Comparison of ENCODE assay signal across 16 mouse cellular contexts in genomic region chr10:69220296-69220695, GRCm38 (mm10). TPM values are rescaled to one million over a fixed set of nuclear protein-coding genes. Genes with fewer than 3 reads are reported as not detected.
DNase-seq lines count a peak whose midpoint lies in the region; ATAC-seq and TF ChIP-seq lines count a peak whose summit lies in the region.
"Had no signal": no experiment of that assay in that cellular context is flagged by ENCODE, and none has a peak within 500 bp of the region (broad histone marks: within the 10 kb centered on the region; RNA-seq: fewer than 3 reads in every experiment).

No protein-coding gene starts in this region.

- no peak overlapping the region for H3K4me3 ChIP-seq in heart, embryonic 12.5 days
- H3K4me3 ChIP-seq in CH12.LX (replicated peaks in 1 of 3; ENCODE audit: low read depth in 2 of 3, low read length in 2 of 3, poor library complexity in 1 of 3) = no peak overlapping the region
- H3K4me3 ChIP-seq: hindbrain, embryonic 15.5 days; limb, embryonic 12.5 days had no signal

- TF ChIP-seq POLR2A in CH12.LX (IDR thresholded peaks at IDR 0.05; ENCODE audit: low read depth, low read length) = no peak

- no peak for TF ChIP-seq RAD21 in CH12.LX (IDR thresholded peaks at IDR 0.05; ENCODE audit: low read depth, low read length)

- H3K4me2 ChIP-seq in heart, embryonic 12.5 days = no peak overlapping the region
- H3K4me2 ChIP-seq in CH12.LX (ENCODE audit: insufficient read depth, low read depth, poor library complexity, severe bottlenecking) = peak overlapping the region; percentile 73
- H3K4me2 ChIP-seq: hindbrain, embryonic 15.5 days; limb, embryonic 12.5 days had no signal

- WGBS in heart, embryonic 12.5 days = 79% methylated on average over 6 of the region's 6 CpGs

- H3K79me2 ChIP-seq in CH12.LX (replicated peaks; ENCODE audit: control insufficient read depth, extremely low read depth, insufficient read depth, poor library complexity, severe bottlenecking) = no peaks in the 10 kb centered on the region

- peaks cover 48% of the 10 kb centered on the region for H3K4me1 ChIP-seq in heart, embryonic 12.5 days (replicated peaks)
- peaks cover 10 to 32% of the 10 kb centered on the region in 2 experiments; a peak in 3 of 4 replicates for H3K4me1 ChIP-seq in CH12.LX (ENCODE audit: control insufficient read depth in 1 of 2, insufficient read depth in 2 of 2)
- H3K4me1 ChIP-seq: hindbrain, embryonic 15.5 days; limb, embryonic 12.5 days had no signal

- H3K27ac ChIP-seq in heart, embryonic 12.5 days (ENCODE audit: poor library complexity, severe bottlenecking) = no peak overlapping the region
- H3K27ac ChIP-seq in CH12.LX (ENCODE audit: insufficient read depth, low read depth) = no peak overlapping the region
- H3K27ac ChIP-seq: hindbrain, embryonic 15.5 days; limb, embryonic 12.5 days had no signal

- no peak for TF ChIP-seq EP300 in CH12.LX (IDR thresholded peaks at IDR 0.05; ENCODE audit: low read length)

- DNase-seq in heart, adult 8-10 months (ENCODE audit: low spot score) = peak; percentile 75
- no peak for DNase-seq in CH12.LX (ENCODE audit: extremely low read depth)
- peak; percentile 21 for DNase-seq in adipocyte (ENCODE audit: low spot score)
- DNase-seq in kidney, adult 8-10 months = peak; percentile 80 to 89
- DNase-seq in spleen, postnatal 14 days (ENCODE audit: low spot score in 2 of 2) = no peak
- no peak for DNase-seq in thymus, postnatal 14 days
- DNase-seq in lung, postnatal 10 days = no peak
- DNase-seq: adrenal gland, adult 8-10 months; cerebellum, adult 11-12 months; cerebellum, postnatal 25 days; right cerebral cortex, postnatal 14 days had no signal

- H3K36me3 ChIP-seq in heart, embryonic 12.5 days = peaks cover 19% of the 10 kb centered on the region
- peaks cover 0 to 10% of the 10 kb centered on the region in 2 experiments for H3K36me3 ChIP-seq in CH12.LX (replicated peaks in 1 of 2; ENCODE audit: control insufficient read depth in 1 of 2, insufficient read depth in 1 of 2, low read length in 1 of 2)
- H3K36me3 ChIP-seq: G1E had no signal

- dilution Hi-C loops in CH12.LX (cut with MboI; ENCODE audit: extremely low pct_ligation_motif_present, extremely low pct_unique_long_range_greater_than_20kb, low sequenced_read_pairs) = no loop called here

- no peak for TF ChIP-seq CTCF in CH12.LX (conservative IDR thresholded peaks at IDR 0.05 in 1 of 2, IDR thresholded peaks at IDR 0.05 in 1 of 2; ENCODE audit: low read depth in 2 of 2, low read length in 2 of 2)

- no peaks in the 10 kb centered on the region for H3K9me3 ChIP-seq in heart, embryonic 12.5 days (replicated peaks)
- peaks cover 6% of the 10 kb centered on the region for H3K9me3 ChIP-seq in CH12.LX (replicated peaks; ENCODE audit: low read length)
- H3K9me3 ChIP-seq: hindbrain, embryonic 15.5 days had no signal

- in situ Hi-C loops in CH12.LX (cut with MboI; ENCODE audit: low pct_ligation_motif_present, low pct_unique_long_range_greater_than_20kb, low sequenced_read_pairs) = no loop called here

- ATAC-seq in heart, embryonic 12.5 days (ENCODE audit: insufficient number of reproducible peaks, low FRiP score) = no peak
- ATAC-seq: intestine, embryonic 16.5 days had no signal

- H3K9ac ChIP-seq in heart, embryonic 12.5 days = no peak overlapping the region
- peak overlapping the region; percentile 36 for H3K9ac ChIP-seq in CH12.LX (ENCODE audit: insufficient read depth, low read depth)
- H3K9ac ChIP-seq: hindbrain, embryonic 15.5 days; limb, embryonic 12.5 days had no signal

- H3K27me3 ChIP-seq in heart, embryonic 12.5 days (replicated peaks) = no peaks in the 10 kb centered on the region
- no peaks in the 10 kb centered on the region for H3K27me3 ChIP-seq in CH12.LX (replicated peaks)
- H3K27me3 ChIP-seq: hindbrain, embryonic 15.5 days; limb, embryonic 12.5 days had no signal

TF ChIP-seq in CH12.LX, 34 proteins besides CTCF, POLR2A, EP300 and RAD21:
- TF ChIP-seq MEF2A (IDR thresholded peaks at IDR 0.05; ENCODE audit: borderline replicate concordance, low read depth, low read length) = no peak
- no peak for TF ChIP-seq TCF12 (IDR thresholded peaks at IDR 0.05; ENCODE audit: low read depth, low read length)
- no peak for TF ChIP-seq RCOR1 (conservative IDR thresholded peaks at IDR 0.05; ENCODE audit: low read depth, low read length)
- no peak for TF ChIP-seq PAX5 (IDR thresholded peaks at IDR 0.05; ENCODE audit: low read length)
- no peak for TF ChIP-seq IRF4 (IDR thresholded peaks at IDR 0.05; ENCODE audit: low read depth, low read length)
- no peak for TF ChIP-seq E2F4 (IDR thresholded peaks at IDR 0.05; ENCODE audit: insufficient replicate concordance, low read depth, low read length)
- TF ChIP-seq ZKSCAN1 (IDR thresholded peaks at IDR 0.05; ENCODE audit: borderline replicate concordance, low read depth, low read length) = no peak
- TF ChIP-seq USF2 (conservative IDR thresholded peaks at IDR 0.05; ENCODE audit: low read depth, low read length) = no peak
- no peak for TF ChIP-seq CHD2 (IDR thresholded peaks at IDR 0.05; ENCODE audit: low read length)
- TF ChIP-seq JUND (conservative IDR thresholded peaks at IDR 0.05; ENCODE audit: low read depth, low read length) = no peak
- TF ChIP-seq HCFC1 (IDR thresholded peaks at IDR 0.05; ENCODE audit: low read depth, low read length) = no peak
- no peak for TF ChIP-seq GABPA (IDR thresholded peaks at IDR 0.05; ENCODE audit: insufficient replicate concordance, low read depth, low read length)

RNA-seq across cellular contexts. Expression of gene A930033H14Rik, which starts 7.4 kb away (rescaled TPM):
- total RNA-seq in heart, adult 8-10 months (2022) = 1 to 10 TPM in 2 of 4 experiments, under 1 TPM in 2; 0.75 to 1.7 (median 1.1) TPM
- 1.9 TPM in 2 replicates for polyA plus RNA-seq in heart, embryonic 12.5 days (2016; fragmentation: Nextera tagmentation; extraction: Ambion mirVana)
- 0.84 and 0.85 TPM in 2 replicates for total RNA-seq in CH12.LX (2012; rRNA removed)
- total RNA-seq in CH12.LX (2014; rRNA removed) = 0.13 and 0.15 TPM in 2 replicates
- polyA plus RNA-seq in CH12.LX (2012; ENCODE audit: insufficient read length, low read depth) = 0.46 and 0.50 TPM in 2 replicates
- polyA plus RNA-seq: G1E had no signal

Comparison
In these comparisons a context has a peak if more than half of its experiments do, and no peak if none do; other contexts are left out.
1. DNase-seq: peak in heart, adult 8-10 months (single experiment), adipocyte (single experiment) and kidney, adult 8-10 months (2 of 2); none in CH12.LX (single experiment), spleen, postnatal 14 days (0 of 2), thymus, postnatal 14 days (single experiment) and lung, postnatal 10 days (single experiment).